Mouse (Mus musculus) embryonic facial prominence, embryonic 11.5 days (tissue): Measurements from ENCODE around the gene Alkbh3. TPM values are rescaled to one million over a fixed set of nuclear protein-coding genes. Genes with fewer than 3 reads are reported as not detected.
A peak's percentile ranks its signal among the peaks of the same experiment; 100 is the strongest.

ENCODE experiments used
- ATAC-seq: fragments of 200-750 bp; cut with Nextera tagmentation; replicated peaks from 2 replicates; pipeline ENCODE4 v1.8.0; 2017; ENCODE audit warnings: low read depth; ENCODE audit not compliant: insufficient number of reproducible peaks, low FRiP score, low TSS enrichment
- DNase-seq: peaks from one replicate; pipeline ENCODE4 v3.0.0-alpha.2; 2015; ENCODE audit warnings: low spot score
- H3K27ac ChIP-seq: fragments of 300-500 bp; sonication (generic); replicated peaks from 2 replicates; pipeline ENCODE4 v1.5.1; 2014; ENCODE audit warnings: mild to moderate bottlenecking, low read depth, low read length, control low read depth
- H3K27me3 ChIP-seq: fragments of 300-500 bp; sonication (generic); 2 replicates; pipeline ENCODE4 v1.6.1; 2014; ENCODE audit warnings: mild to moderate bottlenecking, low read length, moderate library complexity, mixed read lengths; ENCODE audit not compliant: control insufficient read depth, insufficient read depth
- H3K36me3 ChIP-seq: fragments of 300-500 bp; sonication (generic); replicated peaks from 2 replicates; pipeline ENCODE4 v1.6.1; 2014; ENCODE audit warnings: low read depth, mild to moderate bottlenecking, low read length, moderate library complexity, mixed read lengths; ENCODE audit not compliant: control insufficient read depth, insufficient read depth
- H3K4me1 ChIP-seq: fragments of 300-500 bp; sonication (generic); 2 replicates; pipeline ENCODE4 v1.6.1; 2014; ENCODE audit warnings: low read length, mixed read lengths; ENCODE audit not compliant: control insufficient read depth, insufficient read depth
- H3K4me2 ChIP-seq: fragments of 300-500 bp; sonication (generic); 2 replicates; pipeline ENCODE4 v1.6.1; 2014; ENCODE audit warnings: low read depth, mild to moderate bottlenecking, control low read depth, low read length, moderate library complexity
- H3K4me3 ChIP-seq: fragments of 300-500 bp; sonication (generic); 2 replicates; pipeline ENCODE4 v1.5.1; 2014; ENCODE audit warnings: low read depth, low read length, control low read depth
- H3K9ac ChIP-seq: fragments of 300-500 bp; sonication (generic); replicated peaks from 2 replicates; pipeline ENCODE4 v1.6.1; 2014; ENCODE audit warnings: mild to moderate bottlenecking, control low read depth, low read length
- H3K9me3 ChIP-seq: fragments of 300-500 bp; sonication (generic); replicated peaks from 2 replicates; pipeline ENCODE4 v1.6.1; 2016; ENCODE audit warnings: mild to moderate bottlenecking, low read length, inconsistent platforms, mixed read lengths; ENCODE audit not compliant: control insufficient read depth
- WGBS: fragments of 180-500 bp; shearing (Covaris S2); extraction: QIAGEN DNeasy Blood & Tissue Kit; methylation state at CpG from one replicate; pipeline ENCODE4 v1.1.7; 2014; 5-methylcytosine and 5-hydroxymethylcytosine counted together
- polyA plus RNA-seq: library from polyadenylated mRNA; unstranded; fragments of >200 nt; fragmentation: Nextera tagmentation; extraction: Ambion mirVana; gene quantifications from 2 replicates; pipeline ENCODE4 v1.2.1, GENCODE M21; 2014

Alkbh3 gene
- polyA plus RNA-seq, 1 experiment from 2014 or later, result 50.2 TPM

GRCm38 (mm10) chr2:93971647-93972046 lies 39.0 kb downstream of the Alkbh3 start:
- no peak for ATAC-seq
- WGBS, result 81% methylated on average over 3 of the region's 3 CpGs
- no peaks in the 10 kb centered on the region for H3K36me3 ChIP-seq

DNA sequence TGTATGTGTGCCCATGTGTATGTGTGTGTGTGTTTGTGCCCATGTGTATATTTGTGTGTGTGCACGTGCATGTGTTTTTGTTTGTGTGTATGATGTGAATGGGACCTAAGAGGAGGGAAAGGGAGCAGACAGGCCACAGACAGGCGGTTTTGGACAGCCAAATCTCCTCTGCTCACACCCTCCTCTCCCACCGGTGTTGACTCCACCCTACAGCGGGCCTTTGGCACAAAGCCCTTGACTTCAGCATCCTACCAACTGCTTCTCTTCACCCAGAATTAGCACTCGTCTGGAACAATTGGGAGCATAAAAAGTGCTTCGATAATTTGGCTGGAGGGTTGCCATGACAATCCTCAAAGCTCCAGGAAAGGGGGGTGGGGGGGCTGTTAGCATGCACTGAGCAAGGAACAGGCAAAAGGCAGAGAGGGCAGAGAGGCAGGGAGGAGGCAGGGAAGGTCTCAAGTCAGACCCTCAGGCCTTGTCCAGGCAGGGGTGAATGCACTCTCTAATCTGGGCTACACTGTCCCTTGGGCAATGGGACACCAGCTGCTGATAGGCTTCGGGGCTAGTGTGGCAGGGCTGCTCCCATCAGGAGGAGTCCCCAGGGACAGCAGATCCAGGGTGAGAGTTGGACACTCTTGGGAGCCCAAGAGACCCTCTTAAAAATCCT lies 46.0 kb downstream of the Alkbh3 start:
- no peak overlapping the region for H3K27ac ChIP-seq
- H3K27me3 ChIP-seq, result no peaks in the 10 kb centered on the region
- ATAC-seq (no peak), DNase-seq (no peak)
- WGBS, result 71% methylated on average over 7 of the region's 7 CpGs
- no peak overlapping the region for H3K4me3 ChIP-seq
- no peak overlapping the region for H3K9ac ChIP-seq
- H3K9me3 ChIP-seq, result no peaks in the 10 kb centered on the region
- no peaks in the 10 kb centered on the region for H3K4me1 ChIP-seq
- no peak overlapping the region for H3K4me2 ChIP-seq
- H3K36me3 ChIP-seq, result no peaks in the 10 kb centered on the region

More at GRCm38 (mm10) chr2:93971647-93972046, 39.0 kb downstream of the Alkbh3 start:
- H3K9me3 ChIP-seq, result no peaks in the 10 kb centered on the region
- no peaks in the 10 kb centered on the region; the same call in 1 of the 2 replicates for H3K4me1 ChIP-seq
- DNase-seq, result no peak
- no peak overlapping the region for H3K27ac ChIP-seq
- H3K27me3 ChIP-seq, result no peaks in the 10 kb centered on the region
- no peak overlapping the region for H3K4me2 ChIP-seq
- no peak overlapping the region for H3K9ac ChIP-seq
- H3K4me3 ChIP-seq, result no peak overlapping the region

DNA sequence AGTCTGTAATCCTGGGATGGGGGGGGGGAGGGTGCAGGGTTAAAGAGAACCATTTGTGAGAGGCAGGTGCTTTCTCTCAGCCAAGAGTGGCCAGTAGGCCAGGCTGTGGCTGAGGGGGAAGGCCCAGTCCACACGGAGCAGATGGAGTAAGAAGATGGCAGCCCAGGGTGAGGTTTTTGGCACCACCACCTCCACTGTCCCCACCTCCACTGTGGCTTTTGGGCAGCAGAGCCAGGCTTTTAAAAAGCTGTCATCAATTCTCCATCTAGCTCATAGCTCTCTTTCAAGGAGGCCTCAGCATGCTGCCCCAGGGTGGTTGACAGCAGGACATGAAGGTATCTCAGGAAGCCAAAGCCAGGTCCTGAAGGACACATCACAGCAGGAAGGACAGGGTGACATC lies 46.8 kb downstream of the Alkbh3 start:
- Histone ChIP-seq H3K4me1 (no peaks in the 10 kb centered on the region), H3K9ac (no peak overlapping the region), H3K27me3 (no peaks in the 10 kb centered on the region), H3K9me3 (no peaks in the 10 kb centered on the region), H3K4me3 (no peak overlapping the region), H3K4me2 (no peak overlapping the region), H3K27ac (no peak overlapping the region), H3K36me3 (no peaks in the 10 kb centered on the region)
- 81% methylated on average over 1 of the region's 1 CpGs for WGBS
- ATAC-seq (no peak), DNase-seq (no peak)

DNA sequence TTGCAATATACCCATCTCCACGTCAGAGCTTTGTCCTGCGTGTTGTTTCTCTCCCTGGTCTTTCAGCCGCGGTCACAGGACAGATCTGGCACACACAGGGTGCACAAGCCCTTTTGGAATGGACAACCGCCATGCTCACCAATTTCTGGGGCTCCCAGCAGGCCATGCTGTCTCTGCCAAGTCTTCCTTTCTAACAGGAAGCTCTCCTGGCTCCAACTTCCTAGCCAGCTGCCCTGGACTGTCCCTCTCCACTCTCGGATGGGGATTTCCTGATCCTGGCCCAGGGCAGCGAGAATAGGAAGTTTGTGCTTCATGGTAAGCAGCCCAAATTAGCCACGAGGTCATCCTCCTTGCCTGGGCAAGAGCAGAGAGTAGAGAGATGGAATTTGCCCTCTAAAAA lies 48.9 kb downstream of the Alkbh3 start:
- Histone ChIP-seq H3K4me1 (no peaks in the 10 kb centered on the region), H3K27ac (no peak overlapping the region), H3K4me2 (no peak overlapping the region), H3K9ac (no peak overlapping the region), H3K4me3 (no peak overlapping the region), H3K36me3 (no peaks in the 10 kb centered on the region), H3K9me3 (no peaks in the 10 kb centered on the region), H3K27me3 (peaks cover 13% of the 10 kb centered on the region)
- DNase-seq (no peak), ATAC-seq (no peak)
- 65% methylated on average over 8 of the region's 8 CpGs for WGBS

DNA sequence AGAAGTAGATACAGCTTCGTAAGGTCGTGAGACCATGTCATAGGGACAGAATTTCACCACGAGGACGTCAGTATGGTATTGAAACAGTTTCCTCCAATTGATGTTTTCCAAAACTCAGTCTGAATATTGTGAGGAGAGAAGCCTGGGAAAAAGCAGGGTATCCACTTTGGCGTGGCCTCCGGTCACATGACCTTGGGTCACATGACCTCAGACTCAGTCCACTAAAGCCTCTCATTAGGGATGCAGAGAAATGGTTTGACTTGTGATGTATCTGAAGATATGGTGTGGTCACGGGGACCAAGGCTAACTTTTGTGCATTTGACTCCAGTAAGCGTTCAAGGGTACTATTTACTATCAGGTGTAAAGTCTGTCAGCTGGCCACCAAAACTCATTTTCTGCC lies 51.3 kb downstream of the Alkbh3 start:
- peaks cover 23% of the 10 kb centered on the region for H3K27me3 ChIP-seq
- 68% methylated on average over 8 of the region's 8 CpGs for WGBS

GRCm38 (mm10) chr2:93958216-93958615 lies 52.4 kb downstream of the Alkbh3 start:
- no peak overlapping the region for H3K4me2 ChIP-seq
- H3K9ac ChIP-seq, result no peak overlapping the region
- ATAC-seq (no peak), DNase-seq (no peak)
- no peaks in the 10 kb centered on the region for H3K9me3 ChIP-seq
- H3K4me1 ChIP-seq, result no peaks in the 10 kb centered on the region; the same call in 1 of the 2 replicates
- H3K36me3 ChIP-seq, result no peaks in the 10 kb centered on the region
- H3K27me3 ChIP-seq, result peaks cover 26% of the 10 kb centered on the region
- H3K4me3 ChIP-seq, result no peak overlapping the region
- WGBS, result 62% methylated on average over 3 of the region's 3 CpGs
- no peak overlapping the region for H3K27ac ChIP-seq

More for the DNA sequence above, 51.3 kb downstream of the Alkbh3 start:
- DNase-seq (no peak), ATAC-seq (no peak)
- H3K9ac ChIP-seq, result no peak overlapping the region
- no peaks in the 10 kb centered on the region for H3K9me3 ChIP-seq
- H3K4me2 ChIP-seq, result no peak overlapping the region
- no peaks in the 10 kb centered on the region for H3K36me3 ChIP-seq
- H3K27ac ChIP-seq, result no peak overlapping the region
- H3K4me1 ChIP-seq, result no peaks in the 10 kb centered on the region; the same call in 1 of the 2 replicates
- no peak overlapping the region for H3K4me3 ChIP-seq

- no peaks in the 10 kb centered on the region for H3K36me3 ChIP-seq
- H3K4me2 ChIP-seq, result no peak overlapping the region
- no peak overlapping the region for H3K27ac ChIP-seq
- no peak overlapping the region for H3K4me3 ChIP-seq
- peaks cover 26% of the 10 kb centered on the region for H3K27me3 ChIP-seq
- DNase-seq (no peak), ATAC-seq (no peak)
- no peaks in the 10 kb centered on the region for H3K9me3 ChIP-seq
- no peaks in the 10 kb centered on the region; the same call in 1 of the 2 replicates for H3K4me1 ChIP-seq
- H3K9ac ChIP-seq, result no peak overlapping the region
- whole genome bisulfite sequencing, result 34% methylated on average over 8 of the region's 8 CpGs
These were observed 52.8 kb downstream of the Alkbh3 start for GRCm38 (mm10) chr2:93957785-93958175.

GRCm38 (mm10) chr2:93956908-93957784 lies 53.5 kb downstream of the Alkbh3 start, which contains the start of gene Gm13889:
TSS of gene Gm13889 (minus strand) at chr2:93957201.
- H3K4me1 ChIP-seq, result no peaks in the 10 kb centered on the region; the same call in 1 of the 2 replicates
- peak within 1 kb of the TSS; percentile 60 for H3K4me3 ChIP-seq
- H3K27ac ChIP-seq, result no peak within 1 kb of the TSS; the same call in 1 of the 2 replicates
- no peaks in the 10 kb centered on the region for H3K9me3 ChIP-seq
- peaks cover 26% of the 10 kb centered on the region for H3K27me3 ChIP-seq
- peak; percentile 62 for DNase-seq
- peak within 1 kb of the TSS; percentile 96 for H3K4me2 ChIP-seq
- 5% methylated on average over 51 of the region's 62 CpGs for WGBS
- peak; percentile 40; the same call in 1 of the 2 replicates for ATAC-seq
- H3K36me3 ChIP-seq, result no peaks in the 10 kb centered on the region
- H3K9ac ChIP-seq, result peak within 1 kb of the TSS; percentile 56
